Mouse (Mus musculus) layer of hippocampus, adult 18-20 months (tissue): Measurements from ENCODE around the gene Polg2. TPM values are rescaled to one million over a fixed set of nuclear protein-coding genes. Genes with fewer than 3 reads are reported as not detected.
"Not testable (repeated sequence)": the region's sequence is repeated elsewhere in the genome, so short reads cannot be mapped to it uniquely, and the experiment has no call there.

ENCODE experiments used
- DNase-seq, 2 experiments: peaks; one replicate each; pipeline ENCODE4 v3.0.0; 2022; ENCODE audit warnings: low spot score in 2 of 2
- long read RNA-seq: library from polyadenylated mRNA; stranded (forward); transcript quantifications from one replicate; pipeline ENCODE4 v2.0.0, GENCODE M21; 2021
- total RNA-seq, 2 experiments: library from RNA; stranded (reverse); gene quantifications; 2 replicates each; pipeline ENCODE4 v1.2.3; 2021

Gene Polg2
- 1 to 10 TPM; 4.0 to 4.9 TPM for total RNA-seq
- long read RNA-seq, partial matches to known transcripts, result 0 of 2 reads
- long read RNA-seq, other reads (novel, unspliced or antisense), result 1 of 2 reads

GRCm38 (mm10) chr11:106779388-106780088 is at the start of gene Polg2:
Gene Polg2, minus strand, starts transcription at chr11:106779537.
- DNase-seq, result peak; percentile 89 to 95

GRCm38 (mm10) chr11:106828079-106828478 is 48.7 kb upstream of the Polg2 start:
- no peak for DNase-seq

DNA sequence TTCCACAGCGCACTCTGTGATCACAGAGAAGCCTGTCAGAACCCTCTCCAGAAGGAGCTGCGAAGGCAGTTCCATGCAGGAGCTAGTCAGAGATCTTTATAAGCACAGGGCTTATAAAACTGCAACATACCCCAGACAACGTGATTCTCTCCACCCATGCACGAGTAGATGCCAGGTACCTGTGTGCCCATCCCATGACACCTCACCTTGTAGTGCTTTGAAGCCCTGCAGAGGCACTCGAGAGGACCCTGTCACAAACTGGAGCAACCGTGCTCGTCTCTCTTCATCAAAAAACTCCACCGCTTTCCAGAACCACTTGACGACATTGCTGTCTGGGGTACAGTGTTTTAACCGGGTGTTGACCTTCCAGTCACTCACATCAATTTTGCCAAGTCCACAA is 45.1 kb upstream of the Polg2 start:
- DNase-seq, result no peak

DNA sequence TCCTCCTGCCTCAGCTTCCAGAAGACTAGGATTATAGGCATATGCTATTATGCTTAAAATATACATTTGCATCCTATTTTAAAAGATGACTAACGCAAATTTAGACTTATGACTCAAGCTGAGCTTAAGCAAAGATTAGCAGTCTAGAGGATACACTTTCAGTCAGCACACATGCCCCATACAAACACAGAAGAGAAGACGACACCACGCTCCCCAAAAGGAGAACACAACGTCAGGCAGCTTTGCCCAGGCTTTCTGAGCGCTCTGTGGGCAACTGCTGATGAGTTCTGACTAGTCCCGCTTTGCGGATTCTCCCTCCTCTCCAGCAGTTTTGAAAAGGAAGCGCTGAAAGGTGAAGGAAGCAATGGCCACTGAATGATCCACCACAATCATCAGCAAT is 44.4 kb upstream of the Polg2 start:
- no peak for DNase-seq

GRCm38 (mm10) chr11:106822911-106823310 is 43.6 kb upstream of the Polg2 start:
- peak; percentile 45 to 70 for DNase-seq

DNA sequence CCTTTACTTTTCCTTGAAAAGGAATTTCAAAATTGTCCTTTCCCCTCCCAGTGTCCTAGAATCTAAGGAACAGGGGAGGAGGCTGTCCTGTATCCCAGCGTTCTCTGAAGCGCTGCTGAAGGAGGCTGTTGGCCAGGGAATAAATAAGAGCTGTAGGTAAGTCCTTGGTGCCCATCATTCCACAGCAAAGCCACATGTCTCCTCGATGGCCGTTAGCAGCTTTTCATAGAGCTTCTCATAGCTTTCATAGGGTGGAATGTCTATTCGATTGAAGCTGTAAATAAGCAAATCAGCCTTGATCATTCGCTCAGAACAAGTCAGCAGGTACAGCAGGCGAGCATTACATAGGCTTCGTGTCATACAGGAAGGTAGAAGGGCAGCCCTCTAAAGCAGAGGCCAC is 43.2 kb upstream of the Polg2 start:
- DNase-seq, result no peak

- no peak for DNase-seq
Measured at GRCm38 (mm10) chr11:106821397-106821796, 42.1 kb upstream of the Polg2 start.

DNA sequence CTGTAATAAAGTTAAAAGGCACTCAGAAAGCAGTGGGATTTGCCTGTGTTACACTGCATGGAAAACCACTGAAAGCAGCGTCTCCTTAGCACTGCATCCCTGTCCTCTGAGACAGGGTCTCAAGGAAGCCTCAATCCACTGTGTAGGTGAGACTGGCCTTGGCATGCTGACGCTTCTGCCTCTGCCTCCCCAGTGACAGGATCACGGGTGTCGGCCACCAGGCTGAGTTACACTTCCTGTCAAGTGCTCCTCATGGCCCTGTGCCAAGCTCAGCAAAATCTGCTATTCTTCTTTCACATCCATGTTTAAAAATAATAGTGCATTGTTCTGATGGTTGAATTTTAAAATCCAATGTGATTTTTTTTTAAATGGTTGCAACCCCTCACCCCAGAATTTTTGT is 41.6 kb upstream of the Polg2 start:
- peak in 1 of 2 experiments; percentile 47 for DNase-seq

GRCm38 (mm10) chr11:106820252-106820651 is 40.9 kb upstream of the Polg2 start:
- peak in 1 of 2 experiments; percentile 45 for DNase-seq

DNA sequence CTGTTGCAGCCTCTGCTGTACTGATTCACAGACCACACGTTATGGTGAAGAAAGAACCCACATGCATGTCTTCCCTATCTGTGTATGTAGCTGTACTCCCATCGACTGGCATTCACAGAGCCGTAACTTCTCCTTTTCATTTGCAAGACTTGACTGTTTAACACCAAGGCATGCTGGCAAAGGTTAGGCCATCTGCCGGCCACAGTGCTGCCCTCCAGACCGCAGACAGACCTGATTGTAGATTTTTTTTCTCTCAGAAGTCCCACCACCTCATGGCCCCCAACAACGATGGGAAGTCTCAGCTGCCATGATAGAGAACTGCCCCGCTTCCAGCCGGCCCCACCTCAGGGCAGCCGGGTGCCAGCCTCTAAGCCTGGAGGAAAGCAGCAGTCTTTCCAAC is 40.3 kb upstream of the Polg2 start:
- no peak for DNase-seq

DNA sequence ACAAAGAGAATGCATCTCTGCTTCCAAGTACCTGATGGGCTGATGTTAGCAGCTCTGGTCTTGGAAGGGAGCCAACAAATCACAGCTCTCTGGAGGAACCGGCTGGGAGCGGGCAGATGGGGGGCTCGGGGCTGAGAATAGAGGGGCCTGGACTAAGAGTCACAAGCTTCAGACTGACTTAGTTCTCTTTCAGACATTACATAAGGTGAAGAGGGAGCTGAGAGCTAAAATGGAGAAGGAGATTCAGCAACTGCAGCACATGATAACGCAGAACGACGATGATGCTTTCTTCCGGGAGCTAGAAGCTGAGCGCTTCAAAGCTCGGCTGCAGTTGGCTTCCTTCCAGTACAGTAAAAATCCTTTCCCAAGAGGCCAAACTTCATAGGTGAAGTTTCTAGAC is 39.0 kb upstream of the Polg2 start:
- DNase-seq, result peak in 1 of 2 experiments; percentile 31

DNA sequence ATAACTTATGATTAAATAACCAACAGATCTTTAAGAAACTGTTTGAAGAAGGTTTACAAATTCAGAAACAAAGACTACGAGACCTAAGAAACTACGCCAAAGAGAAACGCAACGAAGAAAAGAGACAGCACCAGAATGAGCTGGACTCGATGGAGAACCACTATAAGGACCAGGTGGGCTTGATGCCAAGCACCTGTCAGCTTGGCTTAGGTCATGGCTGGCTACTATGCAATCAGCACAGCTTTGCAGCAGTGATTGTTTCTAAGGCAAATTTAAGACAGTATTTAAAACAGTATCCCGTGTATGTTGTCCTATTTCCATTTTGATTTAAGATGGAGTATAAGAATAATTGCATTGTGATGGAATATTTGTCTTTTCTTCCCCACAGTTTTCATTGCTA is 38.5 kb upstream of the Polg2 start:
- DNase-seq, result no peak

- DNase-seq, result no peak
Measured at GRCm38 (mm10) chr11:106817156-106817555, 37.8 kb upstream of the Polg2 start.

DNA sequence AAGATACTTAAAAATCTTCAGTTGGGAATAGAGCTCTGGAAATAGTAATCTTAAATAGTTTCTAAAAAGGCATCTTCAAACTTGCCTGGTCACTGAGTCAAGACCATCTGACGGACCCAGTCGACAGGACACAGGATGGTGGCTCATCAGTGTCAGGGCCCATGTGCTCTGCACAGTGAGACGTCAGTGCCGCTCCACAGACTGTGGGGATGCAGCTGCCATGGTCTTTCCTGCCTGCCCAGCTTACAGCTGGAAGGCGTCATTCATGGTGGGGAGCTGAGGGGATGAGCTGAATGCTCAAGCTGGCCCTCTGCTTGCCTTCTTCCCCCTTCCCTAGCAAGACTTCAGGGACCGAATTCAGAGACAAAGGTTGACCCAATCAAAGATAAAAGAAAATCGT is 37.0 kb upstream of the Polg2 start:
- DNase-seq, result no peak

- DNase-seq, result no peak
Measured at GRCm38 (mm10) chr11:106815761-106816160, 36.4 kb upstream of the Polg2 start.

DNA sequence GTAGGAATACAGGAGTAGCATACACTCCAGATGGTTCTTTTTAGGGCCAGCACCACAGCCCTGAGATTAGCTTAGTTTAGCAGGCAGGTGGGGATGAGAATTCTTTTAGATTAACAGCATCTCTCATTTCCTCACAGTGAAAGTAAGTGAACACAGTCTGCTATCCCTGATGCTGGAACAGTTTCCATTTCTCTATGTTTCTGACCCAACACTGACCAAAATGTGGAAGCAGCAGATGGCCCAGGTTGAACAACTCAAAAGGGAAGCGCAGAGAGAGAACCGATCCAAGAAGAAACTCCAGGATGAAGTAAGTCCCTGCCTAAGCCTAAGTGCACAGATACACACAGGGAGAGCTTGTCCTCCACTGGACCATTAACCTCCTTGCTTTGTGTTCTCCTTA is 36.0 kb upstream of the Polg2 start:
- DNase-seq, result no peak

DNA sequence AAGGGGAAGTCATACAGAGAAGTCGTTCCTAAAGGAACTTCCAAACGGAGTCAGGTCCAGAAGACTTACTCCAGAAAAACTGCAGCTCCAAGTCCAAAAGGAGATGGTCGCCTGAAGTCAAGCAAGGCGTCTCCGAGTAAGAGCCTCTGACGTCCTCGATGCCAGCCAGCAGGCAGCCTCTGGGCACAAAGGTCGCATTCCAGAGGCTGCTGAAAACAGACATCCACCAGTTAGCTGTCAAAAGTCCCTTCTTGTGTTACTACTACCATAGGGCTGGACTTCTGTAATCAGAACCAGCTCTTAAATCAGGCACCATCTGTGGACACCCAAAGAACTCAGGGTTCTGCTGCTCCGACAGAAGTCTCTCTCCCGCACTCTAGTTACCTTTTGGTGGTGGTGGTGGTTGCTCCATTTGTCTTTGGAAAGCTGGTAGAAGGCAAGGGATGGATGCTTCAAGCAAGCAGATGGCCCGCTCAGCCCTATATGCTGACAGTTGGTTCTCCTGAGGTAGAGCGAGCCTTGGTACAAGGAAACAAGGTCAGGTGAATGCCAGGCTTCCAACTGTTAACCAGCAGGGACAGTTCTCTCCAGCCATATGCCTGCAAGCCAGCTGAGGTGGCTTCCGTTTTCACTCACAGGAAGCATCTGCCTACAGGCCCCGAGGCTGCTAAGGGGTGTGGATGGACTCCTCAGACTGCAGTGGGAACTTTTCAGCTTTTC is 35.4 kb upstream of the Polg2 start:
- no peak for DNase-seq

DNA sequence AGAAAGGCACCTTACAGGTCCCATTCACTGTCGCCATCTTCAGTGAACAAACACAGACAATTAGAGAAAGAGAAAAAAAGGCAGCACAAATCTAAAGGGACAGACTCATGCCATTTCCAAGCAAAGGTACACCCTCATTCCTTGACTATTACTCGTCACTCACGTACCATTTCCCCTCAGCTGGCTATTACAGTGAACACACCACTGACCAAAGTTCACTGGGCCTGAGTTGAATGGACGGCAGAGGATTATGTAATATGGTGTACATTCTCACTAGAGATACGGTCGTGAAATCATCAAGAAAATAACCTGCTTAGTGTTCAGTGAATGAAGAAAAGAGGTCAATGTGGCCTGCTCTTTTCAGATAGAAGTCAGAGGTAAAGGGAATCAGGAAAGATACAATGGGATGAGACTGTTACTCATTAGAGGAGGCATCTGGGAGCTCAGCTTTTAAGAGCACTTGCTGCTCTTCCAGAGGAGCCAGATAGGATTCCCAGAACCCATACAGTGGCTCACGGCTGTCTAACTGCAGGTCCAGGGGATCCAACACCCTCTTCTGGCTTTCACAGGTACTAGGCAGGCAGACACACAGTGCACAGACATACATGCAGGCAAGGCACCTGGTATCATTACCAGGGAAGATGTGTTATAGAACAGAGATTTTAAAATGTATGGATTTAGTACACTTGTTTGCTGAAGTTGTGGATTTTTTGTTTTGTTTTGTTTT is 33.2 kb upstream of the Polg2 start:
- DNase-seq, result no peak

GRCm38 (mm10) chr11:106807442-106807841 is 28.1 kb upstream of the Polg2 start:
- DNase-seq, result not testable (repeated sequence)

DNA sequence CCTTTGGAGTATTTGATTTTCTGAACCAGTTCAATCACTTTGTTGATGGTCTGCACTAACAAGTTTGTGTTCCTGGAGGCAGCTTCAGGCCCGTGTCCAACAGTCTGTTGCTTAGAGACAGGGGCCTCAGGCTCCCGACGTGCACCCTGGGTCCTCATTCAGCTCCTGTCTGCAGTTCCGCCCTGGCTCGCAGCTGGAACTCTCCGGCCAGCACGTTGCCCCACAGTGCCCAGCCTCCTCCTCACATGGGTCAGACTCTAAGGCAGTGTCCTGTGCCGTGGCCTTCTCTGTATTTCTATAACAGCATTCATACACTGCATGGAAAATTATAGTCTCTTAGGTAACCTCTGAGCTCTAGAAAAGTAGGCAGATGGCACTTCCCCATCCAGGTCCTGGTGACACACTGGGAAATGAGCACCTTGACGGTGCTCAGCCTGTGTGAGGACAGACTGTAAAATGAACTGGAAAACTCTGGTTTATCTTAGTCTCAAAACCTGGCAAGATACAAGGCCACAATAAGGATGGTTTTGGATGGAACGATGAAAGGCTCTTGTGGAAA is 22.8 kb upstream of the Polg2 start:
- DNase-seq, result no peak

DNA sequence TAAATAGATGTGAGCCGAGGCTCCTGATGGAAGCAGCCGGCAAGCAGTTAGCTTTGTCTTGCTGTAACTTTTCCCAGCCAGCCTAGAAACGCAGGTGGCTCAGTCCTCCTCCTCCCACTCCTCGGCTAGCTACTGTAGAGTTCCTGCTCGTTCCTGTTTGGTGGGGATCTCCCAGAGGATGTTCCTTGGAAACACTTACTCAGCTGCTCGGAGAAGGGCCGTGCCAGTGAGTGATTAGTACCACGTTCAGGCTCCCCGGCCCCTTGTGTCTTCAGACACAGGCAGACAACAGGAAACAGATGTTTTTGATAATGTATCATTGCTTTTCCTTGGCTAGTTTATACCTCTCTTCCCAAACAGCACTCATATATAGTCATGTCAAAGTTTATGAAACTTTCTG is 16.3 kb upstream of the Polg2 start:
- DNase-seq, result no peak

DNA sequence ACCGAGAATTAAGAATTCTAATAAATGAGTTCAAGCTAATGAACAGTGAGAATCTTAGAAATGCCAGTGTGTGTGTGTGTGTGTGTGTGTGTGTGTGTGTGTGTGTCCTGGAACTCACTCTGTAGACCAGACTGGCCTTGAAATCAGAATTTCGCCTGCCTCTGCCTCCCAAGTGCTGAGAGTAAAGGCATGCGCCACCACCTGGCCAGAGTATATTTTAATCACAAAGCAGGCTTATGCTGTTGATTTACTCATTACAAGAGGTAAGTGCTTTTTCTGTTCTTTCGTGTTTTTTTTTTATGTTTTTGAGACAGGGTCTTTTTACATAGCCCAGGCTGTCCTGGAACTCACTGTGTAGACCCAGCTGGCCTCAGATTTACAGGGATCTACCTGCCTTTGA is 14.5 kb upstream of the Polg2 start:
- no peak for DNase-seq
